Mouse (Mus musculus) erythroblast, embryonic 14.5 days (primary cell): ENCODE results near the gene Trmt13.

Experiments
- GATA1 ChIP-seq: IDR thresholded peaks from 2 replicates; pipeline ENCODE4 v1.6.1; 2012; ENCODE audit warnings: low read length, inconsistent platforms, mixed read lengths
- TAL1 ChIP-seq: IDR thresholded peaks from 3 replicates; pipeline ENCODE4 v1.6.1; 2012; ENCODE audit warnings: low read length, inconsistent platforms, mixed read lengths

GRCm38 (mm10) chr3:116652033-116652446 lies 37.7 kb upstream of the Trmt13 start:
- no peak for TF ChIP-seq GATA1
- TF ChIP-seq TAL1, result no peak
